Mouse (Mus musculus) v-Abl transformed pro-B cells (cell line): ENCODE results near the gene BC052040.

Source experiments
- in situ Hi-C, 2 experiments: fragments of 400-800 bp; cut with MboI; formaldehyde crosslinking; loops; one replicate each; pipeline ENCODE4 v1.15.1; 2025; ENCODE audit not compliant: unreplicated experiment in 2 of 2

Gene BC052040

DNA sequence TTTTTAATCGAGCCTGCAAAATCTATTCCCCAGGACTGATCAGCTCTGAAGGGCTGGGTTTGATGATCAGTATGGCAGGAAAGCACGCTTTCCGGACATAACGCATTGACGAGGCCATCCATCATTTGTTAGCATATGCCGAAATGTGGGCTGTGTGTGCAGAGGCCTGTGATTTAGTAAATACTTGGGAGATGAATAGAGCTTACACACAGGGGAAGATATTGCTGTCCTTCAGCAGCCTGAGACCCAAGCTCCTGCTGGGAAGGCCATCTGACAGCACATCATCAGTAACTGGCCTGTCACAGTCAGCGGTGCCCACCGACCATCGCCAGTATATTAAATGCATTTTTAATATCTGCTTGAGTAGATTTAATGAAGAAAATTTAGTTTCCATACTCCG lies 15.5 kb downstream of the BC052040 start:
- in situ Hi-C loops: loop anchor here (25.0 kb wide), 2 partner anchors 935 to 1760 kb away; partner anchors contain the start of genes Arhgap11a (in 2 of the 2), Dph6 (in 2 of the 2) and Scg5 (in 2 of the 2)

DNA sequence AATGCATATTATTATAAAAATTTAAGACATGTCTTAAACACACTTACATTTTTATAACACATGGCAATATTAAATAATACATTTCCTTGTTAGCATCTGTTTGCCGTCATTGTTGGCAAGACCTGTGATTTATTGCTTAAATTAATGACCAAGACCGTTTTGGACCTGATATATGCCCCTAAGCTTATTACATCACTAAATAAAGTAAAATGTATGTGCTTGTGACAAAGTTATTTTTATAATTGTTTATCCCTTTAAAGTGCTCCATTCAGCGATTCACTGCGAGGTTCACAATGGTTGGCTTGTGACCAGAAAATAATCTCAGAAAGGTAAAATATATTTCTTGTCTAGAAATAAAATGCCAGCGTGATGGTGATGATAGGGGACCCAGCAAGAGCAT lies 16.8 kb downstream of the BC052040 start:
- in situ Hi-C loops: loop anchor here (25.0 kb wide), 2 partner anchors 936 to 1761 kb away; partner anchors contain the start of genes Arhgap11a (in 2 of the 2), Dph6 (in 2 of the 2) and Scg5 (in 2 of the 2)

DNA sequence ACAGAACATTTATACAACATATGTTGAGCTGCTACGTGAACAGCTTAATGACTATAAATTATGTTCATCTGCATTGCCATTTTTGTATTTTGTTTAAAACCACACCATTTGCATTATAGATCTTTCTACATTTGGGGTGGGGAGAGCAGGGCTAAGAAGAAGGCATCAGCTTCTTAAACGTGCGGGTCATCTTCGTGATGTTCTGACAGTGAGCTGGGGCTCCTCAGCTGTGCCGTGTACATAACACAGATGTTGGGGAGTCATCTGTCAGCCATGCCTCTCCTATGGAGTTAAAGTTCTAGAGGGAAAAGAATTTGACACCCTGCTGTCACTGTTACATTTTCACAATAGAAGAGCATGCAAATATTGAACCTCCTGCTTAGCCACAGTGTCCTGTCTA lies 19.2 kb downstream of the BC052040 start:
- in situ Hi-C loops: loop anchor here in 1 of 2 experiments (25.0 kb wide), 1 partner anchor 1862 kb away; no protein-coding TSS in a partner anchor

DNA sequence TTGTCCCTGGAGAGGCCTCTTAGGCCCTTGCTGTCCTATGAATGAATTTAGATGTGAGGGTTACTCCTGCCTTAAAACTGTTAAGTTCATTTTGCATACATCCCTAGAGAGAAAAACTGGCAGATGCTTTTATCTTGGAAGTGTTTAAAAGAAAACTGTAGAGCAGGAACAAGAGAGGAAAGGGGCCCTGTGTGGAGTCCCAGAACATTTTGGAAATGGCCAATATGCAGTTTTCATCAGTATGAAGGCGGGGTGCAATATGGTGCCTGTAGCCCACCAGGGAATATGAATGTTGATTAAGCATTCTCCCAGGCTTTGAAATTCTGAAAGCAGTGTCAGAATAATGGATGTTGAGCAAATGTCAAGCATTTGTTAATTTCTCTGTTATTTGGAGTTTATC lies 19.8 kb downstream of the BC052040 start:
- in situ Hi-C loops: loop anchor here in 1 of 2 experiments (25.0 kb wide), 1 partner anchor 1861 kb away; no protein-coding TSS in a partner anchor

DNA sequence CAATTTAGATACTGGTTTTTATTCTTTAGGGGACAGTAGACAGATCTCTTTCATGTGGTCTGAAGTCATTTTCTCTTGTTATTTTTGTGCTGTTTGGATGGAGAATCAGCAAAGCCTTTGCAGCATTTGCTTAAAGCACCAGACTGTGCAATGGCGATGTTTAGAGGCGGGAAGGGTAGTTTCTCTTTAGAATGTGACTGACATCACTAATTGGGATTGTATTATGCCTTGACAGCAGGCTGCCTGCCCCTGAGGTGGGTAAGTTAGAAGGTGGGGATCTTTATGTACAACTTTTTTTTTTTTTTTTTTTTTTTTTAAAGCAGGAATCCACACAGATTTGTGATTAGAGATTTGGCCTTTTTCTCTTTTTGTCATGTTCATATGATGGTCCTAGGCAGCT lies 20.6 kb downstream of the BC052040 start:
- in situ Hi-C loops: loop anchor here in 1 of 2 experiments (25.0 kb wide), 1 partner anchor 1860 kb away; no protein-coding TSS in a partner anchor

DNA sequence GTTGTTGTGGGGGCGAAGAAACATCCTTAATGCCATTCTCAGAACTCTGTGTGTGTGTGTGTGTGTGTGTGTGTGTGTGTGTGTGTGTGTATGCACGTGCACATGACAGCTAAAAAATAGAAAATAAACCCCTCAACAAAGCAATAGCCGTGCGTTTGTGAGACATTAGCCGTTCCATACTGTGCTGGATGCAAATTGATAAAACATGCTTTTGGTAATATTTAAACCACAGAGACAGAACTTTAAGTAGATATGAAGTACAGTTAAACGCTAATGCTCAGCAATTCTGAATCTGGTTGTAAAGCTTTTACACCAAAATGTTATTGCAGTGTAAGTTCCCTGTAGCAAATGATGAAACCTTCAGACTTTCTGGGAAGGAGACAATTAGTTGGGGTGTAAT lies 22.6 kb downstream of the BC052040 start:
- in situ Hi-C loops: loop anchor here in 1 of 2 experiments (25.0 kb wide), 1 partner anchor 1858 kb away; no protein-coding TSS in a partner anchor

DNA sequence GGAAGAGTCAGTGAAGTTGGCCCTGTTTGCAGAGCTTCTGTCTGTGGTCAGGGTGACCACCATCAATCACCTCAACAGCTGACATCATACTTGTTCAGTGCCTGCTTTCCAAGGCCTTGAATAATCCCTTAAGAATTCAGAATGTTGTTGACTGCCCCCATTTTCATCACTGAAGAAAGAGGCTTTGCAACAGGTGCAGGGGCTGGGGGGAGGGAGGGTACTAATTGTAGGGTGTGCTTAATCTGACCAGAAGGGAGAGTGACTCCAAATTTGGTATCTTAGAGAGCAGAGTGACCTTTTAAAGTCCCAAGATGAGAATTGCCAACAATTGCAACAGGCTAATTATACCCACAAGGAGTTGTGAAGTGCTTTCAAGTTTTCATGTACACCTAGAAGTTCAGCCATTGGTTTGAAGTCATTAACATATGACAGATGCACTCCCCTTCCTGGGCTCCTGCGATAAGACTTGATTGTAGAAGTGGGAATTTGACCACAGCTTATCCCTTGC lies 24.4 kb downstream of the BC052040 start:
- in situ Hi-C loops: loop anchor here in 1 of 2 experiments (25.0 kb wide), 1 partner anchor 1856 kb away; no protein-coding TSS in a partner anchor

DNA sequence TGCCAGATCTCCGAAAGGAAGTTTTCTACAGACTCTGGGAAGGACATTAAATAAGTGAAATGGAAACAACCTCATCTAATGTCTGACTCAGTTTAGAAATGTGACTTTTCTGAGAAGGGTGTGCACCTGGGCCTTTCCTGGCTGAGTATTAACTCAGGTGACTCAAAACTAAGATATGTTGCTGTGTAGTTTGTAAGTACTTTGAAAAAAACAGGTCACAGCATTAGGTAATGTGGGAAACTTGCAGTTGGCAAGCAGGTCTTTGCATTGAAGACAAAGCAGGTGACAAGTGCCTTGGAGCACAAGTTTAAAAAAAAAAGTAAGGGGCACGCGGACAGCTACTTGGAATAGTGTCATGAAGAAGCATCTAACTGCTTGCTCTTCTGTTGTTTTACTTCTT lies 27.5 kb downstream of the BC052040 start:
- in situ Hi-C loops: loop anchor here in 1 of 2 experiments (25.0 kb wide), 1 partner anchor 1853 kb away; no protein-coding TSS in a partner anchor

DNA sequence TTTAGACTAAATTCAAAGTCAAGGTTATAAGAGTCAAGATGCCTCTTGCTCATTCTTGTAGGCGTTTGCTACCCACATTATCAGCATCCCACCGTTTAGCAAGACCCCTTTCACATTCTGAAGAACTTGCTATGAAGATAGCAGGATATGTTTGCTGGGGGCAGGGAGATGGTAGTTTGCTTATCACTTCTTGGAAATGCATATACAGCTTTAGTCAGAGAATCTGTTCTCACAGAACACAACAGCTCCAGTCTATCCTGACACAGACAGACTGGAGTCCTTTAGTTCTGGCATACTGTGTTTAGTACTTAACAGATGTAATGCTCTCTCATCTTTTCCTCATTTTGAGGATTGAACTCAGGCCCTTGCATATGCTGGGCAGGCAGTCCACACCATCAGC lies 28.6 kb downstream of the BC052040 start:
- in situ Hi-C loops: loop anchor here in 1 of 2 experiments (25.0 kb wide), 1 partner anchor 1852 kb away; no protein-coding TSS in a partner anchor

DNA sequence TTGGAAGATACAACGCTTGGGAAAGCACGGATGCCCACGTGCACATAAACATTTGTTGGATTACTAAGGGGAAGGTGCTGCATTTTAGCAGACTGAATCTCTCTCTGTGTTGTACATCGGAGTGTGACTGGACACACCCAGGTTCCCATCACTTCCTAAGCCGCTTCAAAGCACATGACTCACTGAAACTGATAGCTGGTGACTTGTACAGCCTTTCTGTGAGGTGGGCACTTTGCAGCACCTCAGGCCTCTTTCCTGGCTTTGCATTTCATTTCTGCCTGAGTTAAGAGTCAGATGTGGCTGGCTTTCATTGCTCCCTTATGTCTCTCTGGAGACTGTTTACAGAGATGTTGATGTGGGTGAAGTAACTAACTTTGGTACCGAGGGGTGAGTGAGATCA lies 29.0 kb downstream of the BC052040 start:
- in situ Hi-C loops: loop anchor here in 1 of 2 experiments (25.0 kb wide), 1 partner anchor 1852 kb away; no protein-coding TSS in a partner anchor

DNA sequence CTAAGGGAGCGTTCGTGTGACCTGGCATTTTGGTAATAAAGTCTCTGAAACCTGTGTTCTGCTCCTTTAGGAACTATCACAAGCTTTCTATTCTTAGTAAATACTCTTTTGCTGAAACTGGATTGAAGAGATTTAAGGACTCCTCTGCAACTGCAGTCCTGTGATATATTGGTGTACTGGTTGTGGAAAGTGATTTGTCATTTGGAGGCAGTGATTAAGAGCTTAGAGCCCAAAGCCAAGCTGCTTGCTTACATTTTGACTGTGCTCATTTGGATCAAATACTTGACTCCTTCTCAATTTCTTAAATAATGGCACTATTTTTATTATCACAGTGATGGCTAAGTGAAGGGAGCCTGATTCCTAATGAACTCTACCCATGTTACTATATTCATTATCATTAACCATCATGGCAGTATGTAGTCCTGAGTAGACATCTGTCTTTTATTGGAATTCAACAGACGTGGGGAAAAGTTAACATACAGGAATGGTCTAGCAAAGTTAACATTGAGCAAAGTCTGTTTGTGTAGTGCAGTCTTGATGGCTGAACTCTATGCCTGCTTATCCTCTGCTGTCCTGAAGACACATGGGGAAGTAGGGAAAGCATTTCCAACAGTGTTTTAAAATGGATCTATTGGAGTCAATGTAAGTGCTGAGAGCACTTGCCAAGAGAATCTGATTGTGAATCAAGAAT lies 32.5 kb downstream of the BC052040 start:
- in situ Hi-C loops: loop anchor here in 1 of 2 experiments (25.0 kb wide), 1 partner anchor 1848 kb away; no protein-coding TSS in a partner anchor

DNA sequence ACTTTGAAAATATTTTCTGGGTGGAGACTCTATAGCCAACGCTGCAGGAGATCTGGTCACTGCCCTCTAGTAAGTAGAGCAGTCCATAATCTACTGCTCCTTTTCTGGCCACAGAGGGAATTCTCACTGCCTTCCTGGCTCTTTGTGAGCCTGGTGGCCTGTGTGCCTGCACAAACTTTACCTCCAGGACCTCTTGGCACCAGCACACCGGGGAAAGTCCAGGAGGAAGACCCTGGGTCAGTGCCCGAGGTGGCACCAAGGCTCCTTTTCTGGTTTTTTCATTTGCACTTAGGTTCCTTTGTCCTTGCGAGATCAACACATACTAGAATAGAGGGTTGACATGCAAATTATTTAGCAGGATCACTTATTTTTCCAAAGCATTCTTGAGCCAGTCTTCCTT lies 47.0 kb downstream of the BC052040 start:
- in situ Hi-C loops: no loop called here

DNA sequence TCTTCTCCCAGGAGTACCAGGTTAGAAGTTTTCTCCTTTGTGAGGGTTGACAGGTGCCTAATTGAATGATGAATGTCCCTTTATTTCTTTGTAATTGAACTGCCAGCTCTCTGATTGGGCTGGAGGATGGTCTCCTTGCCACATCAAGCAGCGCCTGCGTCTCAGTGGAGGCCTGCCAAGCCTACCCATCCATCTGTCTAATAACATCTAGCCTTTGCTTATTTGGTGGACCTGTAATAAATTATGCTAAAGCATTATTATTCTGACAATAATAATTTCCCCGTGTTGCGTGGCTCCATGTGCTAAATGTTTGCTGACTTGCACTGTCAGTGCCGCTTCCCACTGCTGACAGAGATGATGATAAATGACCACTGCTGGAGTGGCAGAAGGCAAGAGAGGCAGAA lies 49.5 kb downstream of the BC052040 start:
- in situ Hi-C loops: no loop called here

DNA sequence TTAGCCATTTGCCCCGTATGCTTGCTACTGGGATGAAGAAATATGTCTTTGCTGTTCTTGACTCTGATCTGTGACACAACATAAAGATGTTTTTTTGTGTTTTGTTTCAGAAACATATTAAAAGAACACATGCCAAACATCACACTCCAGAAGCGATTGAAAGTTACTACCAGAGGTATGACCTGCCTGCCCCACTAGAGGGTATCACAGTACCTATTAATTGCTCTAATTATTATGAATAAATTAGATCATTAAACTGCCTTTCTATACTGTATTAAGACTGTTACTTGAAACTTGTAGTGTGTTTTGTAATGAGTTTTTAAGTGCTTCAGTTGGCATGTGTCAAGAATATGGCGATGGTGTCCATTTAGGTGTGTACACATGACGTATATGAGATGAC lies 50.3 kb downstream of the BC052040 start:
- in situ Hi-C loops: no loop called here

DNA sequence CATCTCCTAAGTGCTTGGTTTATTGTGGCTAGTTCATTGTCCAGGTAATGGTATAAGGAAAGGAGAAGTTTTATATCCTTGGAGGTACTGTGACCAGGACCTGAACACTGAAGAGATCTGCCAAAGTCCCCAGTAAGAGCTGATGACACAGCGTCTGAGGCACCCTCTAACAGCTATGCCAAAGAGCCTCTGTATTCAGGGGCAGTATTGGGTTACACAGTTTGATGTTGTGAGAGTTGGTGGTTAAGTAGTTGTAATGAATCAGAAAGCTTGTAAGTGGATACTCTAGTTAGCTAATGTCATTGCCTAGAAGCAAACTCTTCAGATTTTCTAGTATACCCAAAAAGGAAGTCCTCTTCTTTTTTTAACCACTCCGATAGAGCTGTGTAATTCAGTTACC lies 68.7 kb downstream of the BC052040 start:
- in situ Hi-C loops: no loop called here

DNA sequence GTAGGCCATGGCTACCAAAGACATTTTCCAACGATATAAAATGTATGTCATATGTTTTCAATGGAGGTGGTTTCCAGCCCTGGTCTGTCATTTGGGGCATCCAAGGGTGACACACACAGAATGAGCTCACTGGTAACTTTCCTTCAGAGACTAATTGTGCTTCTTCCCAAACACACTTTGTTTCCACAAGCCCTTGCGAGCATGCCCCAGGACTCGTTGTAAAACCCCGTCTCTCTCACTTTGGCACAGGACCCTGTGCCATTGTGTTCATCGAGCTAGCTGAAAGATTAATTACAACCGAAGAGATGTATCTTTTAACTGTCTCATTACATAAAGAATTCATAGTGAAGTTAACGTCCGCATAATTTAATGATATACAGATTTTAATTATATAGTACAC lies 78.2 kb downstream of the BC052040 start:
- in situ Hi-C loops: no loop called here

DNA sequence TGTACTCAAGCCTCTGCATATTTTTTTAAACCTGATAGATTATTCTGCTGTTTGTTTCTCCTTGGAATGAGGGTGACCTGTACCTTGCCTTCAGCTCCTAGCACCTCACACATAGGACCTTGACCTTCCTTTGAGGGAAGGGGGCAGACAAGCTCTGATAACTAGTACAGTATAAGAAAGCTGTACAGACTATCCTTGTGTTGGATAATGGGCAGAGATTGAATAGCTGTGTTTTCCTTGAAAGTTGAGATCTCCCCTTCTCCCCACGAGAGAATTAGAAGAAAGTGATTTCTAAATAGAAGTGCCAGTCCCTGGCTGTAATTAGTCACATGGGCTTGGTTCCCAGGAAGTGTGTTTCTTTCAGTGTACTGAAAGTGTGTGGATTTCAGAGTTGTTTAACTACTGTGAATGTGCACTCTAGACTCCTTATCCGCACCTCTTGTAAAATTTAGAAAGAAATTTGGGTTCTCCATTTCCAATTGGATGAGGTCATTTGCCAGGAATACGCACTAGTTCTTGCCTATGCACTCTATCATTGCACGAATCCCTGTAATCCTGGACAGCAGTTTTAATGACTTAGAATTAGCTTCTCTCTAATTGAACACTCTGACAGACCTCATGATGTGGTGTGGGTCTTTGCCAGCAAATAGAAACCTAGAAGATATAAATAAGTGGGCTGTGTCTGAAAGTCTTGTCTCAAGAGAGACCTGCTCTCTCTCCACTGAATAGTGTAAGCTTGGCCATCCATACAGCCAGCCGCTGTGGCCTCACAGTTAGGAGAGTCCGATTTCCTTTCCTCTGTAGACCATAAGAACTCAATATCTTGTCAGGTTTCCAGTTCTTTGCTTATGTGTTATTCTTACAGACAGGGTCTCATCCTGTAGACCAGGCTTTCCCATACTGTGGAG lies 79.0 kb downstream of the BC052040 start:
- in situ Hi-C loops: no loop called here

DNA sequence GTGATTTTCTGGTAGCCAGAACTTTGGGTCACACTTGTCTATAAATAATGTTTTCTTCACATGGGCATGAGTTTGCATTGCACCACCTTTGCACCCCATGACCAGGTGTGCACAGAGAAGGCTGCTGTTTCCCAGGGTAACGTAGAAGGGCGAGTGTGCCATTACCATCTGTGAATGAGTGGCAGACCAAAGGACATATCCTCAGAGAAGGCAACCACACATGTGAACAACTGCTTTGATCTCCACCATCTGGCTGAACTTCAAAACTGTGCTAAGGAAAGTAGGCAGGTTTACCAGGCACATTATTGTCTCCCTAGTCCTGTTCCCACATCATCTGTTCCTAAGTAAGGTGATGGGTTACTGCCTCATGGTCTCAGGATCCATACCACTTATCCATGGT lies 86.0 kb downstream of the BC052040 start:
- in situ Hi-C loops: no loop called here

DNA sequence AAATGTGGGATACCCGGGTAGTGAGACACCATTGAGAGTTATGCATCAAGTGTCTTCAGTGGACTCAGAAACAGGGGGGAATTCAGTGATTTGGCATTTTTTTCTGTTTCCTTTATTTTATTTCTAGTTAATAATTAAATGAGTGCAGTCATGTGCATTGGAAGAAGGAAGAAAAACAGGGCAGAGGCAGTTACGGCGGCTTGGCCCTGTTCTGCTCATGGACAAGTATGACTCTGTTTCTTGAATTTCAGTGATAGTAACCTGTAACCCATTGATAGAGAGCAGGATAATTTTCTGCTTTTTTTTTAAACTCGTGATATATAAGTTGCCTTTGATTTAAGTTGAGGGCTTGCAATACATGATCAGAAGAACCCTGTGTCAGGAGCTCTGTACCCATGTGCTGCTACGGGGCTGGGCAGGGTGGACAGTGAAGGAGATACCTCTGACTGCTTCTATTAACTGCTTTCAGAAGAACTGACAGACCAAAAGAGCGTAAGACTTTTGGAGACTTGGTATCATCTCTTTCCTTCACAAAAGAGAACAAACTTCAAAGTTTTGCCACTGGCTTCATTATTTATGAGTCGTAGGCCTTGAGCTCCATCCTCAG lies 91.6 kb downstream of the BC052040 start:
- in situ Hi-C loops: no loop called here

DNA sequence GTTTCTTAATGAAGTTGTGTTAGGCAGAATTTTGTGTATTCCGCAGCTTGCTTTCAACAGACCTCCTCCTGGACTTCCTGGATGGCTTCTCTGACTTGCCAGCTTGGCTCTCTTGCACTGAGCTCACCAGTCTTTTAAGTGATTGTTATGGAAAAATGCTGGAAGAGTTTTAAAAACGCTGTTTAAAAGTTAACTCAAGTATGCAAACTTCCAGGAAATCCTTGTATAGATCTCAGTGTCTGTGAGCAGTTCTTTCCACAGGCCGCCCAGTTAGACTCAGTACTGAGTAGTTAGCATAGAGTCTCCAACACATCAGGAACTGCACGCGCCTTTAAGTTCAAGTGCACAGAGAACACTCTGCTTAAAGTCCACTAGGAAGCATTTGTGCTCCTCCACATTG lies 97.3 kb downstream of the BC052040 start:
- in situ Hi-C loops: no loop called here
